Comparison of ENCODE assay signal across 8 mouse cellular contexts in genomic region chr11:107468252-107469030, GRCm38 (mm10). TPM values are rescaled to one million over a fixed set of nuclear protein-coding genes. Genes with fewer than 3 reads are reported as not detected.
A peak's percentile ranks its signal among the peaks of the same experiment; 100 is the strongest.
DNase-seq lines count a peak whose midpoint lies in the region; ATAC-seq and TF ChIP-seq lines count a peak whose summit lies in the region.

No protein-coding gene starts in this region.

- H3K9ac ChIP-seq in forebrain, embryonic 16.5 days (replicated peaks; ENCODE audit: low read depth, low read length): peak overlapping the region; percentile 92
- H3K9ac ChIP-seq in liver, embryonic 12.5 days: peak overlapping the region; percentile 93

- H3K27me3 ChIP-seq in forebrain, embryonic 16.5 days (replicated peaks; ENCODE audit: control insufficient read depth, insufficient read depth, low read length): no peaks in the 10 kb centered on the region
- H3K27me3 ChIP-seq in liver, embryonic 12.5 days (replicated peaks): no peaks in the 10 kb centered on the region

- 15% methylated on average over 16 of the region's 16 CpGs for WGBS in forebrain, embryonic 16.5 days
- 4% methylated on average over 16 of the region's 16 CpGs for WGBS in liver, embryonic 12.5 days (ENCODE audit: insufficient replicate concordance)

- peak overlapping the region; percentile 83 for H3K4me3 ChIP-seq in left cerebral cortex, adult 2 months
- H3K4me3 ChIP-seq in forebrain, embryonic 16.5 days (replicated peaks; ENCODE audit: low read length): peak overlapping the region; percentile 83
- H3K4me3 ChIP-seq in liver, embryonic 12.5 days: peak overlapping the region; percentile 83

- ATAC-seq in forebrain, embryonic 16.5 days: no peak
- ATAC-seq in liver, embryonic 12.5 days: peak; percentile 78
- ATAC-seq in inflammation-experienced regulatory T-cells, adult 6 months: no peak

- H3K4me1 ChIP-seq in forebrain, embryonic 16.5 days (replicated peaks; ENCODE audit: control insufficient read depth, insufficient read depth, low read length): peaks cover 26% of the 10 kb centered on the region
- H3K4me1 ChIP-seq in liver, embryonic 12.5 days: peaks cover 67% of the 10 kb centered on the region

- H3K27ac ChIP-seq in left cerebral cortex, adult 2 months: peak overlapping the region; percentile 93
- peak overlapping the region; percentile 42; the same call in 1 of the 2 replicates for H3K27ac ChIP-seq in forebrain, embryonic 16.5 days (ENCODE audit: low read length)
- peak overlapping the region; percentile 98 for H3K27ac ChIP-seq in liver, embryonic 12.5 days

- no peak for TF ChIP-seq CTCF in left cerebral cortex, adult 2 months (IDR thresholded peaks at IDR 0.05)

- DNase-seq in left cerebral cortex, adult 2 months (ENCODE audit: extremely low spot score in 1 of 2, low spot score in 2 of 2): no peak
- no peak for DNase-seq in left cerebral cortex, postnatal 25 days (ENCODE audit: low spot score in 2 of 2)
- DNase-seq in c-Kit-positive CD71-positive TER-119-negative erythroid progenitor cells, embryonic 14.5 days (ENCODE audit: low read depth): peak; percentile 88
- peak; percentile 59 to 70 for DNase-seq in spleen, postnatal 10 days (ENCODE audit: low spot score in 2 of 2)
- DNase-seq in right cerebral cortex, adult 18-20 months: no peak

- peak overlapping the region; percentile 71 for H3K4me2 ChIP-seq in forebrain, embryonic 16.5 days (ENCODE audit: low read length)
- H3K4me2 ChIP-seq in liver, embryonic 12.5 days: peak overlapping the region; percentile 95

- H3K36me3 ChIP-seq in forebrain, embryonic 16.5 days (ENCODE audit: control insufficient read depth, insufficient read depth): no peaks in the 10 kb centered on the region
- peaks cover 2% of the 10 kb centered on the region for H3K36me3 ChIP-seq in liver, embryonic 12.5 days

- no peaks in the 10 kb centered on the region for H3K9me3 ChIP-seq in forebrain, embryonic 16.5 days (ENCODE audit: control insufficient read depth, low read length)
- no peaks in the 10 kb centered on the region for H3K9me3 ChIP-seq in liver, embryonic 12.5 days (replicated peaks)

- intact Hi-C loops in left cerebral cortex, adult 2 months (cut with DNase I): loop anchor here (2.0 to 5.0 kb wide), 4 partner anchors 52 to 151 kb away; no protein-coding TSS in a partner anchor
- intact Hi-C loops in left cerebral cortex, postnatal 25 days (cut with DNase I): loop anchor here (2.0 to 5.0 kb wide), 3 partner anchors 51 to 280 kb away; partner anchors contain the start of gene Nol11

RNA-seq across cellular contexts. Expression of gene Pitpnc1, which starts 2.1 kb away (rescaled TPM):
- total RNA-seq in left cerebral cortex, adult 2 months (2021): 10 to 100 TPM; 54.5 to 55.2 TPM
- total RNA-seq in left cerebral cortex, postnatal 25 days (2021): 10 to 100 TPM; 50.8 to 51.2 TPM
- 51.3 and 51.6 TPM in 2 replicates for polyA plus RNA-seq in forebrain, embryonic 16.5 days (2015; fragmentation: Nextera tagmentation; extraction: Ambion mirVana)
- polyA plus RNA-seq in liver, embryonic 12.5 days (2016; fragmentation: Nextera tagmentation; extraction: Ambion mirVana): 9.7 and 9.9 TPM in 2 replicates
- 100 to 1,000 TPM in 2 of 3 experiments, 10 to 100 TPM in 1; 72.1 to 124 (median 106) TPM for polyA plus RNA-seq in inflammation-experienced regulatory T-cells, adult 6 months (2017; shearing (Covaris generic))

RNA-seq across cellular contexts. Expression of gene Psmd12, which starts 10.8 kb away (rescaled TPM):
- 10 to 100 TPM; 67.1 to 72.9 TPM for total RNA-seq in left cerebral cortex, adult 2 months (2021)
- 10 to 100 TPM; 69.2 to 73.1 TPM for total RNA-seq in left cerebral cortex, postnatal 25 days (2021)
- polyA plus RNA-seq in forebrain, embryonic 16.5 days (2015; fragmentation: Nextera tagmentation; extraction: Ambion mirVana): 148 and 153 TPM in 2 replicates
- 159 and 164 TPM in 2 replicates for polyA plus RNA-seq in liver, embryonic 12.5 days (2016; fragmentation: Nextera tagmentation; extraction: Ambion mirVana)
- 100 to 1,000 TPM; 115 to 161 (median 118) TPM for polyA plus RNA-seq in inflammation-experienced regulatory T-cells, adult 6 months (2017; shearing (Covaris generic))

Comparison
In these comparisons a context has a peak if more than half of its experiments do, and no peak if none do; other contexts are left out.
1. DNase-seq: peak in c-Kit-positive CD71-positive TER-119-negative erythroid progenitor cells, embryonic 14.5 days (single experiment) and spleen, postnatal 10 days (2 of 2); none in left cerebral cortex, adult 2 months (0 of 2), left cerebral cortex, postnatal 25 days (0 of 2) and right cerebral cortex, adult 18-20 months (single experiment).
2. H3K27ac ChIP-seq: peak in every context shown above with its lines; median percentile 98 in liver, embryonic 12.5 days; 93 in left cerebral cortex, adult 2 months; 42 in forebrain, embryonic 16.5 days.
3. Peak in every context shown above with its lines, with median percentiles within 50 percentile points of each other: H3K4me3 ChIP-seq.